Mouse (Mus musculus) T-helper 1 cell (primary cell): ENCODE measurements around the gene Btbd9.

Experiments used
- in situ Hi-C: fragments of 300-600 bp; cut with MboI, MseI; formaldehyde crosslinking; loops from one replicate; pipeline ENCODE4 v1.15.1; 2025; ENCODE audit warnings: high pct_unique_total_duplicates

The Btbd9 gene

GRCm38 (mm10) chr17:30602175-30602574 lies 25.9 kb upstream of the Btbd9 start:
- in situ Hi-C loops = no loop called here

- in situ Hi-C loops = no loop called here
Measured at GRCm38 (mm10) chr17:30598300-30598699, 22.0 kb upstream of the Btbd9 start.

GRCm38 (mm10) chr17:30597786-30598185 lies 21.5 kb upstream of the Btbd9 start:
- in situ Hi-C loops = no loop called here

- in situ Hi-C loops = no loop called here
Measured at GRCm38 (mm10) chr17:30594846-30595245, 18.6 kb upstream of the Btbd9 start.

GRCm38 (mm10) chr17:30594407-30594806 lies 18.1 kb upstream of the Btbd9 start:
- in situ Hi-C loops = no loop called here

- in situ Hi-C loops = no loop called here
Measured at GRCm38 (mm10) chr17:30590417-30591198, 14.3 kb upstream of the Btbd9 start.

GRCm38 (mm10) chr17:30583258-30584001 lies 7.1 kb upstream of the Btbd9 start:
- in situ Hi-C loops = no loop called here

GRCm38 (mm10) chr17:30582313-30582712 lies 6.0 kb upstream of the Btbd9 start:
- in situ Hi-C loops = no loop called here

- in situ Hi-C loops = no loop called here
Measured at GRCm38 (mm10) chr17:30581201-30581600, 4.9 kb upstream of the Btbd9 start.

- in situ Hi-C loops = no loop called here
Measured at GRCm38 (mm10) chr17:30580781-30581180, 4.5 kb upstream of the Btbd9 start.

- in situ Hi-C loops = no loop called here
Measured at GRCm38 (mm10) chr17:30576946-30577345, 658 bp upstream of the Btbd9 start.

GRCm38 (mm10) chr17:30575121-30575904 lies 975 bp downstream of the Btbd9 start:
- in situ Hi-C loops = no loop called here

- in situ Hi-C loops = no loop called here
Measured at GRCm38 (mm10) chr17:30574783-30575075, 1.6 kb downstream of the Btbd9 start.

- in situ Hi-C loops = no loop called here
Measured at GRCm38 (mm10) chr17:30573990-30574782, 2.1 kb downstream of the Btbd9 start.

GRCm38 (mm10) chr17:30570971-30571370 lies 5.3 kb downstream of the Btbd9 start:
- in situ Hi-C loops = no loop called here

- in situ Hi-C loops = no loop called here
Measured at GRCm38 (mm10) chr17:30570173-30570572, 6.1 kb downstream of the Btbd9 start.

GRCm38 (mm10) chr17:30568473-30568872 lies 7.8 kb downstream of the Btbd9 start:
- in situ Hi-C loops = no loop called here

- in situ Hi-C loops = no loop called here
Measured at GRCm38 (mm10) chr17:30564971-30565370, 11.3 kb downstream of the Btbd9 start.

- in situ Hi-C loops = no loop called here
Measured at GRCm38 (mm10) chr17:30564407-30564806, 11.9 kb downstream of the Btbd9 start.

- in situ Hi-C loops = no loop called here
Measured at GRCm38 (mm10) chr17:30563484-30564075, 12.7 kb downstream of the Btbd9 start.

GRCm38 (mm10) chr17:30562770-30563169 lies 13.5 kb downstream of the Btbd9 start:
- in situ Hi-C loops = no loop called here
